Mouse (Mus musculus): ENCODE measurements at regions not wholly inside any gene's neighbourhood (a gene's known extent, or its start where the extent isn't known, plus 50 kb on each side); places are given as distances from the start of the nearest gene placed in this dataset.

GRCm38 (mm10) chr8:18328521-18328920 lies 649.5 kb downstream of the Defb40 start:
- peak; percentile 80 for DNase-seq
- H3K27ac ChIP-seq (ENCODE audit: insufficient read depth, low read depth, low read length): no peak overlapping the region
- peaks cover 3% of the 10 kb centered on the region; the same call in 1 of the 2 replicates for H3K4me1 ChIP-seq (ENCODE audit: control insufficient read depth, insufficient read depth, low read length)
- no peaks in the 10 kb centered on the region for H3K36me3 ChIP-seq (ENCODE audit: control insufficient read depth, insufficient read depth, low read length)
- 41% methylated on average over 2 of the region's 2 CpGs for WGBS
- no peak overlapping the region for H3K4me3 ChIP-seq (ENCODE audit: insufficient read depth, low read depth, low read length)
- H3K27me3 ChIP-seq (replicated peaks; ENCODE audit: control insufficient read depth, insufficient read depth, low read length): 0 out of 2 replicates have a peak, but pooled peaks cover 1% of the 10 kb centered on the region
- TF ChIP-seq POLR2A (IDR thresholded peaks at IDR 0.05; ENCODE audit: low read depth, low read length) (no peak), CTCF (conservative IDR thresholded peaks at IDR 0.05; ENCODE audit: insufficient read depth, insufficient read length, low read depth, low read length) (no peak)

- no peak for DNase-seq
- Histone ChIP-seq H3K4me1 (ENCODE audit: control insufficient read depth, insufficient read depth, low read length) (no peaks in the 10 kb centered on the region), H3K36me3 (ENCODE audit: control insufficient read depth, insufficient read depth, low read length) (no peaks in the 10 kb centered on the region), H3K4me3 (ENCODE audit: insufficient read depth, low read depth, low read length) (no peak overlapping the region), H3K27me3 (replicated peaks; ENCODE audit: control insufficient read depth, insufficient read depth, low read length) (no peaks in the 10 kb centered on the region), H3K27ac (ENCODE audit: insufficient read depth, low read depth, low read length) (no peak overlapping the region)
- TF ChIP-seq CTCF (conservative IDR thresholded peaks at IDR 0.05; ENCODE audit: insufficient read depth, insufficient read length, low read depth, low read length) (no peak), POLR2A (IDR thresholded peaks at IDR 0.05; ENCODE audit: low read depth, low read length) (no peak)
- 62% methylated on average over 2 of the region's 2 CpGs for WGBS
Observed at GRCm38 (mm10) chr8:18316488-18316887, 661.6 kb downstream of the Defb40 start.

- no peaks in the 10 kb centered on the region for H3K27me3 ChIP-seq (replicated peaks; ENCODE audit: control insufficient read depth, insufficient read depth, low read length)
- no peak for DNase-seq
- 72% methylated on average over 5 of the region's 5 CpGs for WGBS
- no peaks in the 10 kb centered on the region for H3K4me1 ChIP-seq (ENCODE audit: control insufficient read depth, insufficient read depth, low read length)
- TF ChIP-seq POLR2A (IDR thresholded peaks at IDR 0.05; ENCODE audit: low read depth, low read length) (no peak), CTCF (conservative IDR thresholded peaks at IDR 0.05; ENCODE audit: insufficient read depth, insufficient read length, low read depth, low read length) (no peak)
- no peaks in the 10 kb centered on the region for H3K36me3 ChIP-seq (ENCODE audit: control insufficient read depth, insufficient read depth, low read length)
- no peak overlapping the region for H3K27ac ChIP-seq (ENCODE audit: insufficient read depth, low read depth, low read length)
- H3K4me3 ChIP-seq (ENCODE audit: insufficient read depth, low read depth, low read length): no peak overlapping the region
Observed at GRCm38 (mm10) chr8:18311597-18311996, 666.5 kb downstream of the Defb40 start.

- Histone ChIP-seq H3K27ac (ENCODE audit: insufficient read depth, low read depth, low read length) (no peak overlapping the region), H3K4me1 (ENCODE audit: control insufficient read depth, insufficient read depth, low read length) (no peaks in the 10 kb centered on the region), H3K36me3 (ENCODE audit: control insufficient read depth, insufficient read depth, low read length) (no peaks in the 10 kb centered on the region), H3K27me3 (replicated peaks; ENCODE audit: control insufficient read depth, insufficient read depth, low read length) (no peaks in the 10 kb centered on the region), H3K4me3 (ENCODE audit: insufficient read depth, low read depth, low read length) (no peak overlapping the region)
- WGBS: 73% methylated on average over 1 of the region's 1 CpGs
- no peak for DNase-seq
- TF ChIP-seq POLR2A (IDR thresholded peaks at IDR 0.05; ENCODE audit: low read depth, low read length): no peak
- no peak for TF ChIP-seq CTCF (conservative IDR thresholded peaks at IDR 0.05; ENCODE audit: insufficient read depth, insufficient read length, low read depth, low read length)
Observed at GRCm38 (mm10) chr8:18310927-18311326, 667.1 kb downstream of the Defb40 start.

GRCm38 (mm10) chr8:18287536-18288237 lies 690.4 kb downstream of the Defb40 start:
- TF ChIP-seq CTCF (conservative IDR thresholded peaks at IDR 0.05; ENCODE audit: insufficient read depth, insufficient read length, low read depth, low read length) (no peak), POLR2A (IDR thresholded peaks at IDR 0.05; ENCODE audit: low read depth, low read length) (no peak)
- Histone ChIP-seq H3K27me3 (replicated peaks; ENCODE audit: control insufficient read depth, insufficient read depth, low read length) (no peaks in the 10 kb centered on the region), H3K4me3 (ENCODE audit: insufficient read depth, low read depth, low read length) (no peak overlapping the region), H3K4me1 (ENCODE audit: control insufficient read depth, insufficient read depth, low read length) (no peaks in the 10 kb centered on the region), H3K36me3 (ENCODE audit: control insufficient read depth, insufficient read depth, low read length) (no peaks in the 10 kb centered on the region), H3K27ac (ENCODE audit: insufficient read depth, low read depth, low read length) (no peak overlapping the region)
- no peak for DNase-seq
- 31% methylated on average over 8 of the region's 8 CpGs for WGBS

GRCm38 (mm10) chr8:18279932-18280331 lies 698.1 kb downstream of the Defb40 start:
- no peak overlapping the region for H3K27ac ChIP-seq (ENCODE audit: insufficient read depth, low read depth, low read length)
- 72% methylated on average over 4 of the region's 4 CpGs for WGBS
- no peaks in the 10 kb centered on the region for H3K36me3 ChIP-seq (ENCODE audit: control insufficient read depth, insufficient read depth, low read length)
- TF ChIP-seq CTCF (conservative IDR thresholded peaks at IDR 0.05; ENCODE audit: insufficient read depth, insufficient read length, low read depth, low read length) (no peak), POLR2A (IDR thresholded peaks at IDR 0.05; ENCODE audit: low read depth, low read length) (no peak)
- no peaks in the 10 kb centered on the region for H3K4me1 ChIP-seq (ENCODE audit: control insufficient read depth, insufficient read depth, low read length)
- no peak for DNase-seq
- no peaks in the 10 kb centered on the region for H3K27me3 ChIP-seq (replicated peaks; ENCODE audit: control insufficient read depth, insufficient read depth, low read length)
- H3K4me3 ChIP-seq (ENCODE audit: insufficient read depth, low read depth, low read length): no peak overlapping the region

- WGBS: 85% methylated on average over 7 of the region's 7 CpGs
Observed at GRCm38 (mm10) chr8:18268301-18268700, 709.8 kb downstream of the Defb40 start.

More at GRCm38 (mm10) chr8:18268301-18268700, 709.8 kb downstream of the Defb40 start:
- Histone ChIP-seq H3K27ac (ENCODE audit: insufficient read depth, low read depth, low read length) (no peak overlapping the region), H3K4me1 (ENCODE audit: control insufficient read depth, insufficient read depth, low read length) (no peaks in the 10 kb centered on the region), H3K4me3 (ENCODE audit: insufficient read depth, low read depth, low read length) (no peak overlapping the region), H3K27me3 (replicated peaks; ENCODE audit: control insufficient read depth, insufficient read depth, low read length) (no peaks in the 10 kb centered on the region), H3K36me3 (ENCODE audit: control insufficient read depth, insufficient read depth, low read length) (no peaks in the 10 kb centered on the region)
- no peak for DNase-seq
- TF ChIP-seq POLR2A (IDR thresholded peaks at IDR 0.05; ENCODE audit: low read depth, low read length) (no peak), CTCF (conservative IDR thresholded peaks at IDR 0.05; ENCODE audit: insufficient read depth, insufficient read length, low read depth, low read length) (no peak)
